ENCODE assay signal across 8 mouse cellular contexts in the genomic region with DNA sequence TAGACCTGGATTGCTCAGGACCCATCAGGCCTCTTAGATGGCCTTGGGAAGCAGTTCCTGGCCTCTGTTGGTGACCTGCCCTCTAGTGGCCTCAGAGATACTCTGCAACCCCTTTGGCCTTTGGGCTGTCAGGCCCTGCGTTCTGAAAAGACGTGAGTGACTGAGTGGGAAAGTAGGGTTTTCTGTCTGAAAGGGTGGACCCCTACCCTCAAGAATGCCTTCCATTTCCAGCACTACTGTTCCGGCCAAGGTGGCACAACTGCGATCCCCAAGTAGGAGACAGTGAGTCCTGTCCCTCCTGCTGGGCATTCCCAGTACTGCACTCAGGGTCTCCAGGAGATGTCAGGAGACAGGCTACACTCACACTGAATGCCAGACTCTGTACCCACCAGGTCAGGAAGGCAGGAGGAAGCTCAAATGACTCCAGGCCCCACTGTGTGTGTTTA. TPM values are rescaled to one million over a fixed set of nuclear protein-coding genes. Genes with fewer than 3 reads are reported as not detected.
A peak's percentile ranks its signal among the peaks of the same experiment; 100 is the strongest.
DNase-seq lines count a peak whose midpoint lies in the region; ATAC-seq and TF ChIP-seq lines count a peak whose summit lies in the region.

No protein-coding gene starts in this region.

- 14% methylated on average over 4 of the region's 4 CpGs for WGBS in embryonic facial prominence, embryonic 14.5 days
- WGBS in heart, embryonic 14.5 days = 17% methylated on average over 4 of the region's 4 CpGs

- H3K9me3 ChIP-seq in CH12.LX (replicated peaks; ENCODE audit: low read length) = no peaks in the 10 kb centered on the region
- no peaks in the 10 kb centered on the region for H3K9me3 ChIP-seq in embryonic facial prominence, embryonic 14.5 days (ENCODE audit: control insufficient read depth, low read length)
- no peaks in the 10 kb centered on the region for H3K9me3 ChIP-seq in heart, embryonic 14.5 days (ENCODE audit: control insufficient read depth, low read length)

- no peak for TF ChIP-seq POLR2A in CH12.LX (IDR thresholded peaks at IDR 0.05; ENCODE audit: low read depth, low read length)

- no peaks in the 10 kb centered on the region; a peak in 1 of 4 replicates for H3K4me1 ChIP-seq in CH12.LX (ENCODE audit: control insufficient read depth in 1 of 2, insufficient read depth in 2 of 2)
- H3K4me1 ChIP-seq in embryonic facial prominence, embryonic 14.5 days (ENCODE audit: control insufficient read depth, insufficient read depth, low read length) = no peaks in the 10 kb centered on the region; the same call in 1 of the 2 replicates
- H3K4me1 ChIP-seq in heart, embryonic 14.5 days (ENCODE audit: control insufficient read depth in 2 of 2, insufficient read depth in 2 of 2, low read length in 2 of 2) = peaks cover 0 to 2% of the 10 kb centered on the region in 2 experiments; a peak in 1 of 4 replicates

- peak; percentile 35 for ATAC-seq in embryonic facial prominence, embryonic 14.5 days (ENCODE audit: low read depth)
- no peak; the same call in 1 of the 2 replicates for ATAC-seq in heart, embryonic 14.5 days (ENCODE audit: insufficient number of reproducible peaks, insufficient read depth, low FRiP score, low read depth)

- no peak overlapping the region for H3K27ac ChIP-seq in CH12.LX (ENCODE audit: insufficient read depth, low read depth)
- no peak overlapping the region for H3K27ac ChIP-seq in embryonic facial prominence, embryonic 14.5 days (replicated peaks; ENCODE audit: low read depth, low read length)
- H3K27ac ChIP-seq in heart, embryonic 14.5 days (replicated peaks in 1 of 2; ENCODE audit: control insufficient read depth in 1 of 2, insufficient read depth in 1 of 2, low read depth in 2 of 2, low read length in 2 of 2) = no peak overlapping the region

- no peak overlapping the region for H3K4me2 ChIP-seq in CH12.LX (ENCODE audit: insufficient read depth, low read depth, poor library complexity, severe bottlenecking)
- H3K4me2 ChIP-seq in embryonic facial prominence, embryonic 14.5 days (ENCODE audit: low read depth, low read length) = peak overlapping the region; percentile 18; the same call in 1 of the 2 replicates
- peak overlapping the region; percentile 46 for H3K4me2 ChIP-seq in heart, embryonic 14.5 days (ENCODE audit: low read length)

- DNase-seq in CH12.LX (ENCODE audit: extremely low read depth) = peak; percentile 50
- peak; percentile 53 to 67 for DNase-seq in adrenal gland, postnatal 4 days (ENCODE audit: low spot score in 2 of 2)
- DNase-seq in embryonic facial prominence, embryonic 14.5 days (ENCODE audit: low spot score) = peak; percentile 54
- peak; percentile 91 to 92 for DNase-seq in kidney, postnatal 4 days
- peak; percentile 81 for DNase-seq in lung, postnatal 10 days
- DNase-seq in ovary, postnatal 14 days (ENCODE audit: low spot score) = peak; percentile 71
- peak; percentile 32 for DNase-seq in urinary bladder, postnatal 10 days (ENCODE audit: low spot score)

- in situ Hi-C loops in CH12.LX (cut with MboI; ENCODE audit: low pct_ligation_motif_present, low pct_unique_long_range_greater_than_20kb, low sequenced_read_pairs) = loop anchor here (10.0 kb wide), 1 partner anchor 94 kb away; no protein-coding TSS in a partner anchor

- no peak; the same call in 1 of the 2 replicates for TF ChIP-seq RAD21 in CH12.LX (IDR thresholded peaks at IDR 0.05; ENCODE audit: low read depth, low read length)

- H3K79me2 ChIP-seq in CH12.LX (replicated peaks; ENCODE audit: control insufficient read depth, extremely low read depth, insufficient read depth, poor library complexity, severe bottlenecking) = no peaks in the 10 kb centered on the region

- TF ChIP-seq CTCF in CH12.LX (conservative IDR thresholded peaks at IDR 0.05 in 1 of 2, IDR thresholded peaks at IDR 0.05 in 1 of 2; ENCODE audit: low read depth in 2 of 2, low read length in 2 of 2) = peak; percentile 92 to 93

- no peak overlapping the region for H3K9ac ChIP-seq in CH12.LX (ENCODE audit: insufficient read depth, low read depth)
- no peak overlapping the region for H3K9ac ChIP-seq in embryonic facial prominence, embryonic 14.5 days (ENCODE audit: low read depth, low read length)
- no peak overlapping the region for H3K9ac ChIP-seq in heart, embryonic 14.5 days (ENCODE audit: low read length)

- no peaks in the 10 kb centered on the region for H3K36me3 ChIP-seq in CH12.LX (replicated peaks in 1 of 2; ENCODE audit: control insufficient read depth in 1 of 2, insufficient read depth in 1 of 2, low read length in 1 of 2)
- no peaks in the 10 kb centered on the region for H3K36me3 ChIP-seq in embryonic facial prominence, embryonic 14.5 days (ENCODE audit: control insufficient read depth, insufficient read depth, low read length)
- H3K36me3 ChIP-seq in heart, embryonic 14.5 days (ENCODE audit: control insufficient read depth, insufficient read depth, low read length) = no peaks in the 10 kb centered on the region

- dilution Hi-C loops in CH12.LX (cut with MboI; ENCODE audit: extremely low pct_ligation_motif_present, extremely low pct_unique_long_range_greater_than_20kb, low sequenced_read_pairs) = no loop called here

- H3K27me3 ChIP-seq in CH12.LX (replicated peaks) = no peaks in the 10 kb centered on the region
- no peaks in the 10 kb centered on the region for H3K27me3 ChIP-seq in embryonic facial prominence, embryonic 14.5 days (replicated peaks; ENCODE audit: control insufficient read depth, insufficient read depth, low read length)
- H3K27me3 ChIP-seq in heart, embryonic 14.5 days (ENCODE audit: control insufficient read depth, insufficient read depth, low read length) = no peaks in the 10 kb centered on the region

- no peak overlapping the region for H3K4me3 ChIP-seq in CH12.LX (replicated peaks in 1 of 3; ENCODE audit: low read depth in 2 of 3, low read length in 2 of 3, poor library complexity in 1 of 3)
- H3K4me3 ChIP-seq in embryonic facial prominence, embryonic 14.5 days (ENCODE audit: low read depth, low read length) = no peak overlapping the region
- H3K4me3 ChIP-seq in heart, embryonic 14.5 days (ENCODE audit: control insufficient read depth in 1 of 2, insufficient read depth in 1 of 2, low read depth in 1 of 2, low read length in 2 of 2) = no peak overlapping the region

- TF ChIP-seq EP300 in CH12.LX (IDR thresholded peaks at IDR 0.05; ENCODE audit: low read length) = no peak

TF ChIP-seq in CH12.LX, 34 proteins besides CTCF, POLR2A, EP300 and RAD21:
- TF ChIP-seq SIN3A (IDR thresholded peaks at IDR 0.05; ENCODE audit: low read length) (no peak), GABPA (IDR thresholded peaks at IDR 0.05; ENCODE audit: insufficient replicate concordance, low read depth, low read length) (no peak), SMC3 (IDR thresholded peaks at IDR 0.05; ENCODE audit: low read depth, low read length) (peak; percentile 58; the same call in 1 of the 2 replicates)

RNA-seq across cellular contexts. Expression of a gene that starts 51.8 kb away (rescaled TPM):
- total RNA-seq in CH12.LX (2012; rRNA removed) (not detected in 2 replicates), CH12.LX (2014; rRNA removed) (not detected in 2 replicates)
- polyA plus RNA-seq in CH12.LX (2012; ENCODE audit: insufficient read length, low read depth) = not detected in 2 replicates
- 1 to 10 TPM in 1 of 2 experiments, under 1 TPM in 1; 0.31 to 4.5 TPM for total RNA-seq in adrenal gland, postnatal 4 days (2021)
- polyA plus RNA-seq in embryonic facial prominence, embryonic 14.5 days (2014; fragmentation: Nextera tagmentation; extraction: Ambion mirVana) = 0.11 TPM in 1 of 2 replicates, not detected in the other
- polyA plus RNA-seq in heart, embryonic 14.5 days (2014; fragmentation: Nextera tagmentation; extraction: Ambion mirVana) = not detected in 2 replicates

Comparison
In these comparisons a context has a peak if more than half of its experiments do, and no peak if none do; other contexts are left out.
1. DNase-seq: peak in every context shown above with its lines; median percentile 92 in kidney, postnatal 4 days; 81 in lung, postnatal 10 days; 71 in ovary, postnatal 14 days; 60 in adrenal gland, postnatal 4 days; 54 in embryonic facial prominence, embryonic 14.5 days; 50 in CH12.LX; 32 in urinary bladder, postnatal 10 days.